Mouse (Mus musculus) cerebellum, adult 2 months (tissue): ENCODE data around the gene Olfr1248.

ENCODE experiments used
- CTCF ChIP-seq: fragments of 200-500 bp; IDR thresholded peaks from 2 replicates; pipeline ENCODE4 v1.5.1; 2011; ENCODE audit warnings: low read depth, mild to moderate bottlenecking, control low read depth, low read length, moderate library complexity, borderline replicate concordance; ENCODE audit not compliant: insufficient read depth
- POLR2A ChIP-seq: fragments of 200-500 bp; IDR thresholded peaks from 2 replicates; pipeline ENCODE4 v1.6.1; 2011; ENCODE audit warnings: low read length, control low read depth, borderline replicate concordance; ENCODE audit not compliant: insufficient read depth

- no peak for TF ChIP-seq CTCF
- TF ChIP-seq POLR2A: no peak
Observed at GRCm38 (mm10) chr2:89661367-89661766, 43.3 kb upstream of the Olfr1248 start, which contains the start of gene Olfr1250.
